Mouse (Mus musculus): ENCODE measurements around the gene Shcbp1. TPM values are rescaled to one million over a fixed set of nuclear protein-coding genes. Genes with fewer than 3 reads are reported as not detected.

Gene Shcbp1
- 1.5 TPM for polyA plus RNA-seq (2015; fragmentation: Illumina TruSeq; extraction: RNeasy Lipid Tissue Mini Kit (QIAGEN cat#74804); ENCODE audit: low read depth, low replicate concordance)

GRCm38 (mm10) chr8:4779254-4780055 lies at the start of gene Shcbp1:
Gene Shcbp1, minus strand, starts transcription at chr8:4779567.

Other genes starting within 250 kb of the Shcbp1 start
- 13.8 TPM for gene Zfp958, start 166.4 kb downstream of the Shcbp1 start, polyA plus RNA-seq (2015; fragmentation: Illumina TruSeq; extraction: RNeasy Lipid Tissue Mini Kit (QIAGEN cat#74804); ENCODE audit: low read depth, low replicate concordance)